Mouse (Mus musculus): ENCODE measurements around the gene Hist1h2ac. TPM values are rescaled to one million over a fixed set of nuclear protein-coding genes. Genes with fewer than 3 reads are reported as not detected.

The Hist1h2ac gene
- 0.91 and 1.3 TPM in 2 replicates for polyA plus RNA-seq (2014; fragmentation: Nextera tagmentation; extraction: Ambion mirVana)

- peaks cover 11% of the 10 kb centered on the region; the same call in 1 of the 2 replicates for H3K4me1 ChIP-seq (ENCODE audit: control insufficient read depth, insufficient read depth, low read length)
- H3K9ac ChIP-seq (ENCODE audit: low read length): peak within 1 kb of the TSS; percentile 66
- peak; percentile 99 for ATAC-seq
- no peaks in the 10 kb centered on the region for H3K27me3 ChIP-seq (replicated peaks; ENCODE audit: control insufficient read depth, insufficient read depth, low read length)
- peak within 1 kb of the TSS; percentile 93 for H3K27ac ChIP-seq (ENCODE audit: low read depth, low read length)
- peak within 1 kb of the TSS; percentile 42 for H3K4me3 ChIP-seq (ENCODE audit: low read depth, low read length)
- peak; percentile 99 for DNase-seq (ENCODE audit: low spot score)
- H3K36me3 ChIP-seq (ENCODE audit: control insufficient read depth, insufficient read depth, low read length): no peaks in the 10 kb centered on the region
- H3K4me2 ChIP-seq (ENCODE audit: low read length): peak within 1 kb of the TSS; percentile 54
- under 1% methylated on average over 32 of the region's 32 CpGs for WGBS
- no peaks in the 10 kb centered on the region for H3K9me3 ChIP-seq (replicated peaks; ENCODE audit: control insufficient read depth, low read length)
Measured at GRCm38 (mm10) chr13:23683755-23684281, at the start of gene Hist1h2ac, which contains the start of gene Hist1h2bc. Gene Hist1h2ac, minus strand, starts transcription at chr13:23683948. Gene Hist1h2bc, plus strand, starts transcription at chr13:23684199.

- Histone ChIP-seq H3K27me3 (replicated peaks; ENCODE audit: control insufficient read depth, insufficient read depth, low read length) (no peaks in the 10 kb centered on the region), H3K4me3 (ENCODE audit: low read depth, low read length) (no peak overlapping the region), H3K36me3 (ENCODE audit: control insufficient read depth, insufficient read depth, low read length) (no peaks in the 10 kb centered on the region), H3K27ac (ENCODE audit: low read depth, low read length) (no peak overlapping the region), H3K4me1 (ENCODE audit: control insufficient read depth, insufficient read depth, low read length) (no peaks in the 10 kb centered on the region), H3K9me3 (replicated peaks; ENCODE audit: control insufficient read depth, low read length) (no peaks in the 10 kb centered on the region), H3K9ac (ENCODE audit: low read length) (no peak overlapping the region), H3K4me2 (ENCODE audit: low read length) (no peak overlapping the region)
- DNase-seq (ENCODE audit: low spot score) (peak; percentile 75), ATAC-seq (peak; percentile 55; the same call in 1 of the 2 replicates)
- WGBS: 23% methylated on average over 8 of the region's 8 CpGs
Measured at GRCm38 (mm10) chr13:23732156-23732804, 48.5 kb upstream of the Hist1h2ac start.

- no peaks in the 10 kb centered on the region for H3K4me1 ChIP-seq (ENCODE audit: control insufficient read depth, insufficient read depth, low read length)
- H3K9me3 ChIP-seq (replicated peaks; ENCODE audit: control insufficient read depth, low read length): no peaks in the 10 kb centered on the region
- no peak overlapping the region for H3K27ac ChIP-seq (ENCODE audit: low read depth, low read length)
- no peak overlapping the region for H3K4me2 ChIP-seq (ENCODE audit: low read length)
- H3K4me3 ChIP-seq (ENCODE audit: low read depth, low read length): no peak overlapping the region
- H3K36me3 ChIP-seq (ENCODE audit: control insufficient read depth, insufficient read depth, low read length): no peaks in the 10 kb centered on the region
- no peak overlapping the region for H3K9ac ChIP-seq (ENCODE audit: low read length)
- DNase-seq (ENCODE audit: low spot score) (no peak), ATAC-seq (no peak)
- H3K27me3 ChIP-seq (replicated peaks; ENCODE audit: control insufficient read depth, insufficient read depth, low read length): no peaks in the 10 kb centered on the region
- 59% methylated on average over 8 of the region's 8 CpGs for WGBS
Measured at GRCm38 (mm10) chr13:23730479-23730878, 46.7 kb upstream of the Hist1h2ac start.

- Histone ChIP-seq H3K27ac (ENCODE audit: low read depth, low read length) (no peak overlapping the region), H3K4me2 (ENCODE audit: low read length) (no peak overlapping the region), H3K4me3 (ENCODE audit: low read depth, low read length) (no peak overlapping the region), H3K9ac (ENCODE audit: low read length) (no peak overlapping the region), H3K36me3 (ENCODE audit: control insufficient read depth, insufficient read depth, low read length) (no peaks in the 10 kb centered on the region), H3K9me3 (replicated peaks; ENCODE audit: control insufficient read depth, low read length) (no peaks in the 10 kb centered on the region), H3K27me3 (replicated peaks; ENCODE audit: control insufficient read depth, insufficient read depth, low read length) (no peaks in the 10 kb centered on the region), H3K4me1 (ENCODE audit: control insufficient read depth, insufficient read depth, low read length) (no peaks in the 10 kb centered on the region)
- DNase-seq (ENCODE audit: low spot score): no peak
- ATAC-seq: no peak
- 91% methylated on average over 5 of the region's 5 CpGs for WGBS
Measured at GRCm38 (mm10) chr13:23729706-23730105, 46.0 kb upstream of the Hist1h2ac start.

GRCm38 (mm10) chr13:23729192-23729525 is 45.4 kb upstream of the Hist1h2ac start:
- Histone ChIP-seq H3K9ac (ENCODE audit: low read length) (no peak overlapping the region), H3K4me3 (ENCODE audit: low read depth, low read length) (no peak overlapping the region), H3K27me3 (replicated peaks; ENCODE audit: control insufficient read depth, insufficient read depth, low read length) (no peaks in the 10 kb centered on the region), H3K4me2 (ENCODE audit: low read length) (no peak overlapping the region), H3K27ac (ENCODE audit: low read depth, low read length) (no peak overlapping the region; the same call in 1 of the 2 replicates), H3K4me1 (ENCODE audit: control insufficient read depth, insufficient read depth, low read length) (no peaks in the 10 kb centered on the region), H3K36me3 (ENCODE audit: control insufficient read depth, insufficient read depth, low read length) (no peaks in the 10 kb centered on the region), H3K9me3 (replicated peaks; ENCODE audit: control insufficient read depth, low read length) (no peaks in the 10 kb centered on the region)
- DNase-seq (ENCODE audit: low spot score) (no peak), ATAC-seq (no peak)
- WGBS: 96% methylated on average over 9 of the region's 9 CpGs

- no peak for DNase-seq (ENCODE audit: low spot score)
- Histone ChIP-seq H3K9me3 (replicated peaks; ENCODE audit: control insufficient read depth, low read length) (no peaks in the 10 kb centered on the region), H3K4me3 (ENCODE audit: low read depth, low read length) (no peak overlapping the region), H3K27me3 (replicated peaks; ENCODE audit: control insufficient read depth, insufficient read depth, low read length) (no peaks in the 10 kb centered on the region), H3K27ac (ENCODE audit: low read depth, low read length) (no peak overlapping the region; the same call in 1 of the 2 replicates), H3K4me1 (ENCODE audit: control insufficient read depth, insufficient read depth, low read length) (no peaks in the 10 kb centered on the region), H3K36me3 (ENCODE audit: control insufficient read depth, insufficient read depth, low read length) (no peaks in the 10 kb centered on the region), H3K9ac (ENCODE audit: low read length) (no peak overlapping the region), H3K4me2 (ENCODE audit: low read length) (no peak overlapping the region)
- no peak for ATAC-seq
- 90% methylated on average over 18 of the region's 18 CpGs for WGBS
Measured at GRCm38 (mm10) chr13:23728472-23729191, 44.9 kb upstream of the Hist1h2ac start.

- ATAC-seq (no peak), DNase-seq (ENCODE audit: low spot score) (no peak)
- Histone ChIP-seq H3K27ac (ENCODE audit: low read depth, low read length) (no peak overlapping the region), H3K36me3 (ENCODE audit: control insufficient read depth, insufficient read depth, low read length) (no peaks in the 10 kb centered on the region), H3K27me3 (replicated peaks; ENCODE audit: control insufficient read depth, insufficient read depth, low read length) (no peaks in the 10 kb centered on the region), H3K9ac (ENCODE audit: low read length) (no peak overlapping the region), H3K4me1 (ENCODE audit: control insufficient read depth, insufficient read depth, low read length) (no peaks in the 10 kb centered on the region), H3K9me3 (replicated peaks; ENCODE audit: control insufficient read depth, low read length) (no peaks in the 10 kb centered on the region), H3K4me3 (ENCODE audit: low read depth, low read length) (no peak overlapping the region), H3K4me2 (ENCODE audit: low read length) (no peak overlapping the region)
- 20% methylated on average over 1 of the region's 1 CpGs for WGBS
Measured at GRCm38 (mm10) chr13:23725213-23725612, 41.5 kb upstream of the Hist1h2ac start.

- 92% methylated on average over 4 of the region's 4 CpGs for WGBS
Measured at GRCm38 (mm10) chr13:23724239-23724638, 40.5 kb upstream of the Hist1h2ac start.

More at GRCm38 (mm10) chr13:23724239-23724638, 40.5 kb upstream of the Hist1h2ac start:
- Histone ChIP-seq H3K36me3 (ENCODE audit: control insufficient read depth, insufficient read depth, low read length) (no peaks in the 10 kb centered on the region), H3K27ac (ENCODE audit: low read depth, low read length) (no peak overlapping the region), H3K9me3 (replicated peaks; ENCODE audit: control insufficient read depth, low read length) (no peaks in the 10 kb centered on the region), H3K4me1 (ENCODE audit: control insufficient read depth, insufficient read depth, low read length) (no peaks in the 10 kb centered on the region), H3K27me3 (replicated peaks; ENCODE audit: control insufficient read depth, insufficient read depth, low read length) (no peaks in the 10 kb centered on the region), H3K4me2 (ENCODE audit: low read length) (no peak overlapping the region), H3K9ac (ENCODE audit: low read length) (no peak overlapping the region), H3K4me3 (ENCODE audit: low read depth, low read length) (no peak overlapping the region)
- no peak for ATAC-seq
- DNase-seq (ENCODE audit: low spot score): no peak
